Mouse (Mus musculus) monocyte, adult 5-6 weeks (primary cell): Measurements from ENCODE around the gene Mif. TPM values are rescaled to one million over a fixed set of nuclear protein-coding genes. Genes with fewer than 3 reads are reported as not detected.
"Not testable (repeated sequence)": the region's sequence is repeated elsewhere in the genome, so short reads cannot be mapped to it uniquely, and the experiment has no call there.

Source experiments
- ATAC-seq: fragments of 153-309, 156-312 bp; replicated peaks from 2 replicates; pipeline ENCODE4 v1.8.0; 2017; ENCODE audit warnings: mild to moderate bottlenecking; ENCODE audit not compliant: low TSS enrichment, insufficient number of reproducible peaks, severe bottlenecking, poor library complexity, low FRiP score
- total RNA-seq: library from RNA; stranded (forward); fragments of 200-1000, 200-491, 200-594 nt; gene quantifications from 3 replicates; pipeline ENCODE4 v1.2.3, GENCODE M21; 2017

Gene Mif
- 37.4 to 54.1 TPM (median 41.4 TPM) in 3 replicates for total RNA-seq

GRCm38 (mm10) chr10:75859786-75860470, at the start of gene Mif:
TSS of gene Mif (minus strand) at chr10:75860240.
- ATAC-seq, result peak; percentile 96

- no peak for ATAC-seq
Measured at GRCm38 (mm10) chr10:75906882-75907281, 46.8 kb upstream of the Mif start.

- ATAC-seq, result no peak
Measured at GRCm38 (mm10) chr10:75904391-75904790, 44.4 kb upstream of the Mif start.

- no peak for ATAC-seq
Measured at GRCm38 (mm10) chr10:75898846-75899245, 38.8 kb upstream of the Mif start.

- no peak for ATAC-seq
Measured at GRCm38 (mm10) chr10:75898039-75898564, 38.1 kb upstream of the Mif start.

GRCm38 (mm10) chr10:75897373-75897772, 37.3 kb upstream of the Mif start:
- no peak for ATAC-seq

GRCm38 (mm10) chr10:75896208-75896607, 36.2 kb upstream of the Mif start:
- no peak for ATAC-seq

- ATAC-seq, result no peak
Measured at GRCm38 (mm10) chr10:75895730-75896129, 35.7 kb upstream of the Mif start.

- ATAC-seq, result no peak
Measured at GRCm38 (mm10) chr10:75894601-75895000, 34.6 kb upstream of the Mif start.

GRCm38 (mm10) chr10:75893089-75893750, 33.2 kb upstream of the Mif start, which contains the start of gene Derl3:
TSS of gene Derl3 (plus strand) at chr10:75893413.
- peak; percentile 98 for ATAC-seq

GRCm38 (mm10) chr10:75889406-75890153, 29.5 kb upstream of the Mif start:
- ATAC-seq, result no peak

GRCm38 (mm10) chr10:75887504-75887903, 27.5 kb upstream of the Mif start:
- ATAC-seq, result not testable (repeated sequence)

- no peak for ATAC-seq
Measured at GRCm38 (mm10) chr10:75884742-75885141, 24.7 kb upstream of the Mif start.

GRCm38 (mm10) chr10:75883232-75883552, 23.2 kb upstream of the Mif start:
- ATAC-seq, result 0 out of 2 replicates have a peak, but pooled peaks have one; percentile 40

- no peak for ATAC-seq
Measured at GRCm38 (mm10) chr10:75882433-75883231, 22.6 kb upstream of the Mif start.

GRCm38 (mm10) chr10:75881578-75882432, 21.8 kb upstream of the Mif start:
- no peak for ATAC-seq

- no peak for ATAC-seq
Measured at GRCm38 (mm10) chr10:75880771-75881577, 20.9 kb upstream of the Mif start.
